Mouse (Mus musculus): ENCODE results near the gene Zfp213. TPM values are rescaled to one million over a fixed set of nuclear protein-coding genes. Genes with fewer than 3 reads are reported as not detected.
"Not testable (repeated sequence)": the region's sequence is repeated elsewhere in the genome, so short reads cannot be mapped to it uniquely, and the experiment has no call there.

Zfp213 gene
- polyA plus RNA-seq, 2 experiments: 3.7 to 4.1 TPM

- ATAC-seq (ENCODE audit: insufficient read depth) (no peak), DNase-seq (ENCODE audit: low read depth in 3 of 3, low spot score in 3 of 3) (no peak)
- TF ChIP-seq EP300 (IDR thresholded peaks at IDR 0.05; ENCODE audit: low read depth): no peak
- no peak for TF ChIP-seq CTCF (IDR thresholded peaks at IDR 0.05; ENCODE audit: low read depth)
- H3K4me2 ChIP-seq (ENCODE audit: low read depth): no peak overlapping the region
- no peaks in the 10 kb centered on the region for H3K9me3 ChIP-seq (ENCODE audit: control insufficient read depth, low read length)
- H3K27me3 ChIP-seq (ENCODE audit: control insufficient read depth, insufficient read depth, low read length): no peaks in the 10 kb centered on the region
- H3K36me3 ChIP-seq (replicated peaks; ENCODE audit: control insufficient read depth, insufficient read depth, low read depth): no peaks in the 10 kb centered on the region
- peaks cover 10 to 22% of the 10 kb centered on the region in 2 experiments for H3K4me1 ChIP-seq (replicated peaks; ENCODE audit: control insufficient read depth in 2 of 2, insufficient read depth in 2 of 2, low read length in 1 of 2)
- no peak overlapping the region for H3K9ac ChIP-seq (replicated peaks)
- H3K4me3 ChIP-seq (ENCODE audit: insufficient read depth in 1 of 2, low read depth in 2 of 2, low read length in 2 of 2): no peak overlapping the region
- no peak overlapping the region for H3K27ac ChIP-seq
- 77% methylated on average over 5 of the region's 5 CpGs for WGBS (ENCODE audit: insufficient replicate concordance)
Measured at GRCm38 (mm10) chr17:23539608-23540007, 24.4 kb downstream of the Zfp213 start.

DNA sequence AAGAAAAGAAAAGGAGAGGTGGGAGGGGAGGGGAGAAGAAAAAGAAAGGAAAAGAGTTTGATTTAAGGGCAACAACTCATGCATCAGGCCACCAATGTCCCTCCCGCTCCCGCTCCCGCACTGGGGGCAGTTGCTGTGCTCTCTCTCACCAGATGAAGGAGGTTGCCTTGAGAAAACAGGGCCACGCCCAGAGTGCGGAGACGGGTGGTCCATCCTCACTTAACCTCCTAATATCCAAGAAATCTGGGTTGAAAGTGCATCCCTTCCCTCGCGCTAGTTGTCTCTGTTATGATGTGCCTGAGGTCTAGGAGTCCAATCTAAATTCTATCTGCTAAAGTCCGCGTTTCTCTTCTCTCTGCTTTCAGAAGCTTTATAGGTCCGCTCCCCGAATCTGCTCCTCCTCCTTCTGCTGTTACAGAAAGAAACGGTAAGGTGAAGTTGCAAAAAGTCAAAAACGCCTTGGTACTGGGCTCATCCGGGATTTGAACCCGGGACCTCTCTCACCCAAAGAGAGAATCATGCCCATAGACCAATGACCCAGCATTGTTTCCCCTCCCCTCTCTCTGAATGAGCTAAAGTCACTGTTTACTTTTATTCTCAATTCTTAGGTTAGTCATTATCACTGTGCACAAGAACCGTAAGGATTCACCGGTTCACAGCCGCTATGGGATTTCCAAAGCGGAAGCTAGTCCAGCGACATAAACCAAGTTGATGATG, 25.6 kb downstream of the Zfp213 start:
- 8% methylated on average over 21 of the region's 21 CpGs for WGBS (ENCODE audit: insufficient replicate concordance)
- no peak for ATAC-seq (ENCODE audit: insufficient read depth)
- peak overlapping the region; percentile 55 to 60 for H3K4me3 ChIP-seq (ENCODE audit: insufficient read depth in 1 of 2, low read depth in 2 of 2, low read length in 2 of 2)

GRCm38 (mm10) chr17:23537554-23538255, 26.3 kb downstream of the Zfp213 start:
- Histone ChIP-seq H3K27me3 (ENCODE audit: control insufficient read depth, insufficient read depth, low read length) (no peaks in the 10 kb centered on the region), H3K4me1 (replicated peaks; ENCODE audit: control insufficient read depth in 2 of 2, insufficient read depth in 2 of 2, low read length in 1 of 2) (peaks cover 10 to 24% of the 10 kb centered on the region in 2 experiments), H3K4me2 (ENCODE audit: low read depth) (peak overlapping the region; percentile 87), H3K9ac (replicated peaks) (peak overlapping the region; percentile 9), H3K27ac (no peak overlapping the region), H3K36me3 (replicated peaks; ENCODE audit: control insufficient read depth, insufficient read depth, low read depth) (no peaks in the 10 kb centered on the region), H3K4me3 (ENCODE audit: insufficient read depth in 1 of 2, low read depth in 2 of 2, low read length in 2 of 2) (peak overlapping the region; percentile 55 to 60), H3K9me3 (ENCODE audit: control insufficient read depth, low read length) (no peaks in the 10 kb centered on the region)
- TF ChIP-seq EP300 (IDR thresholded peaks at IDR 0.05; ENCODE audit: low read depth): no peak
- TF ChIP-seq CTCF (IDR thresholded peaks at IDR 0.05; ENCODE audit: low read depth): no peak
- WGBS (ENCODE audit: insufficient replicate concordance): 4% methylated on average over 27 of the region's 27 CpGs
- DNase-seq (ENCODE audit: low read depth in 3 of 3, low spot score in 3 of 3) (no peak), ATAC-seq (ENCODE audit: insufficient read depth) (no peak)

More for the DNA sequence above, 25.6 kb downstream of the Zfp213 start:
- no peak overlapping the region for H3K27ac ChIP-seq
- H3K4me2 ChIP-seq (ENCODE audit: low read depth): peak overlapping the region; percentile 87
- TF ChIP-seq EP300 (IDR thresholded peaks at IDR 0.05; ENCODE audit: low read depth) (no peak), CTCF (IDR thresholded peaks at IDR 0.05; ENCODE audit: low read depth) (no peak)
- peak in 1 of 3 experiments; percentile 48 for DNase-seq (ENCODE audit: low read depth in 3 of 3, low spot score in 3 of 3)
- peaks cover 10 to 24% of the 10 kb centered on the region in 2 experiments for H3K4me1 ChIP-seq (replicated peaks; ENCODE audit: control insufficient read depth in 2 of 2, insufficient read depth in 2 of 2, low read length in 1 of 2)
- H3K9ac ChIP-seq (replicated peaks): peak overlapping the region; percentile 9
- no peaks in the 10 kb centered on the region for H3K9me3 ChIP-seq (ENCODE audit: control insufficient read depth, low read length)
- H3K36me3 ChIP-seq (replicated peaks; ENCODE audit: control insufficient read depth, insufficient read depth, low read depth): no peaks in the 10 kb centered on the region
- no peaks in the 10 kb centered on the region for H3K27me3 ChIP-seq (ENCODE audit: control insufficient read depth, insufficient read depth, low read length)

- H3K27ac ChIP-seq; DNase-seq (ENCODE audit: low read depth in 3 of 3, low spot score in 3 of 3); H3K27me3 ChIP-seq (ENCODE audit: control insufficient read depth, insufficient read depth, low read length); H3K9ac ChIP-seq (replicated peaks); H3K9me3 ChIP-seq (ENCODE audit: control insufficient read depth, low read length); H3K36me3 ChIP-seq (replicated peaks; ENCODE audit: control insufficient read depth, insufficient read depth, low read depth): not testable (repeated sequence)
- peak overlapping the region; percentile 16 to 38; a peak in 3 of 4 replicates for H3K4me3 ChIP-seq (ENCODE audit: insufficient read depth in 1 of 2, low read depth in 2 of 2, low read length in 2 of 2)
- peaks cover 7 to 16% of the 10 kb centered on the region in 2 experiments; a peak in 3 of 4 replicates for H3K4me1 ChIP-seq (replicated peaks; ENCODE audit: control insufficient read depth in 2 of 2, insufficient read depth in 2 of 2, low read length in 1 of 2)
- peak; percentile 79 for ATAC-seq (ENCODE audit: insufficient read depth)
- under 1% methylated on average over 13 of the region's 29 CpGs for WGBS (ENCODE audit: insufficient replicate concordance)
- H3K4me2 ChIP-seq (ENCODE audit: low read depth): peak overlapping the region; percentile 58
Measured at GRCm38 (mm10) chr17:23535046-23535788, 28.8 kb downstream of the Zfp213 start.

GRCm38 (mm10) chr17:23533591-23534490, 30.2 kb downstream of the Zfp213 start:
- DNase-seq (ENCODE audit: low read depth in 3 of 3, low spot score in 3 of 3); H3K36me3 ChIP-seq (replicated peaks; ENCODE audit: control insufficient read depth, insufficient read depth, low read depth); H3K27me3 ChIP-seq (ENCODE audit: control insufficient read depth, insufficient read depth, low read length); H3K27ac ChIP-seq; H3K9me3 ChIP-seq (ENCODE audit: control insufficient read depth, low read length): not testable (repeated sequence)
- ATAC-seq (ENCODE audit: insufficient read depth): peak; percentile 77
- Histone ChIP-seq H3K4me3 (ENCODE audit: insufficient read depth in 1 of 2, low read depth in 2 of 2, low read length in 2 of 2) (peak overlapping the region; percentile 38 to 51), H3K4me1 (replicated peaks; ENCODE audit: control insufficient read depth in 2 of 2, insufficient read depth in 2 of 2, low read length in 1 of 2) (peaks cover 7 to 14% of the 10 kb centered on the region in 2 experiments; a peak in 3 of 4 replicates), H3K4me2 (ENCODE audit: low read depth) (peak overlapping the region; percentile 58), H3K9ac (replicated peaks) (peak overlapping the region; percentile 15; the same call in 1 of the 2 replicates)
- WGBS (ENCODE audit: insufficient replicate concordance): 6% methylated on average over 9 of the region's 23 CpGs

DNA sequence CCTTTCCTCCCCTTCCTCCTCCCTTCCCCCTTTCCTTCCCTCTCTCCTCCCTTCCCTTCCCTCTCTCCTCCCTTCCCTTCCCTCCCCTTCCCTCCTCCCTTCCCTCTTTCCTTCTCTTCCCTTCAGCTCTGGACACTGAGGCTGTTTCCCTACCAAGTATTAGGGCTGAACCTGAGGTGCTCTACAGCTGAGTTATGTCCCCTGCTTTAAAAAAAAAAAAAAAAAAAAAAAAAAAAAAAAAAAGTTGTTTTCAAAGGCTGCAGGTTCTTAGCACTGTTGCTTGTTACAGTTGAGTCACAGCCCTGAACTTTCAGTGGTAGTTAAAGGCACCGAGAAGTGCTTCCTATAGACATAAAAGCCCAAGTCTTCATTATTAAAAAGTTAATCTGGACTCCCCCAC, 32.6 kb downstream of the Zfp213 start:
- not testable (repeated sequence) for DNase-seq (ENCODE audit: low read depth in 3 of 3, low spot score in 3 of 3); H3K9ac ChIP-seq (replicated peaks); ATAC-seq (ENCODE audit: insufficient read depth); H3K4me3 ChIP-seq (ENCODE audit: insufficient read depth in 1 of 2, low read depth in 2 of 2, low read length in 2 of 2); H3K36me3 ChIP-seq (replicated peaks; ENCODE audit: control insufficient read depth, insufficient read depth, low read depth); H3K27ac ChIP-seq; H3K4me2 ChIP-seq (ENCODE audit: low read depth); H3K9me3 ChIP-seq (ENCODE audit: control insufficient read depth, low read length); H3K4me1 ChIP-seq (replicated peaks; ENCODE audit: control insufficient read depth in 2 of 2, insufficient read depth in 2 of 2, low read length in 1 of 2); H3K27me3 ChIP-seq (ENCODE audit: control insufficient read depth, insufficient read depth, low read length)
- 13% methylated on average over 1 of the region's 1 CpGs for WGBS (ENCODE audit: insufficient replicate concordance)
